Mouse (Mus musculus) small intestine, adult 2 months (tissue): Measurements from ENCODE around the gene Slc45a3.

ENCODE experiments used
- CTCF ChIP-seq: fragments of 200-500 bp; IDR thresholded peaks from 2 replicates; pipeline ENCODE4 v1.5.1; 2012; ENCODE audit warnings: low read depth, mild to moderate bottlenecking, control low read depth, inconsistent platforms, low read length, moderate library complexity, mixed read lengths; ENCODE audit not compliant: insufficient replicate concordance, insufficient read length; ENCODE audit errors: extremely low read depth
- POLR2A ChIP-seq: fragments of 200-500 bp; IDR thresholded peaks from 2 replicates; pipeline ENCODE4 v1.6.1; 2012; ENCODE audit warnings: low read depth, mild to moderate bottlenecking, control low read depth, inconsistent platforms, low read length, moderate library complexity

DNA sequence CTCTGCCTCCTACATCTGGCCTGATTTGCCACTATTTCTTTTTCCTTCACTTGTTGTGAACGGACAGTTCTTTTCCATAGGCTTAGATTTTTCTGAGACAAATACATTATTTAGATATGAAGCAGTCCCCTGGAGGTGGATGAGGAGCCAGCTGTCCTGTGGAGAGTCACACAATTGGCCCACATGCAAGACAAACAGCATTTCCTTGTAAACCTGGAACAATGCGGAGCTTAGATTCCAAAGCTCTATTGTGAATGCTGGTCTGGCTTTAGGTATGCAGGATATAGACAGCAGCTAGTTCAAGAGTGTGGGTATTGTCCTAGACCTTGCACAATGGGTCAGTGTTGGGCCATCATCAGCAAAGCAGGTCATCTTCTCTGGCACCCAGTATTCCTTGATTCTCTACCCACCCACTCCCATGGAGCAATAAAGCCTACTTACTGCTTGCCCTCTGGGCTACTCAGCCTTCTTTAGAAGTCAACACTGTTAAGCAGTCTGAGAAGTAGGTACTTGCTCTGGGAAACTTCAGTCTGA is 22.0 kb upstream of the Slc45a3 start:
- TF ChIP-seq CTCF (no peak), POLR2A (no peak)
